Mouse (Mus musculus) spleen, adult 2 months (tissue): ENCODE measurements at regions not wholly inside any gene's neighbourhood (a gene's known extent, or its start where the extent isn't known, plus 50 kb on each side); places are given as distances from the start of the nearest gene placed in this dataset.

Source experiments
- CTCF ChIP-seq: fragments of 200-500 bp; IDR thresholded peaks from 2 replicates; pipeline ENCODE4 v1.5.1; 2011; ENCODE audit warnings: mild to moderate bottlenecking, inconsistent platforms; ENCODE audit not compliant: insufficient read depth, insufficient read length, insufficient replicate concordance; ENCODE audit errors: extremely low read depth
- POLR2A ChIP-seq: fragments of 200-500 bp; IDR thresholded peaks from 2 replicates; pipeline ENCODE4 v1.6.1; 2011; ENCODE audit warnings: low read depth, low read length, inconsistent platforms

DNA sequence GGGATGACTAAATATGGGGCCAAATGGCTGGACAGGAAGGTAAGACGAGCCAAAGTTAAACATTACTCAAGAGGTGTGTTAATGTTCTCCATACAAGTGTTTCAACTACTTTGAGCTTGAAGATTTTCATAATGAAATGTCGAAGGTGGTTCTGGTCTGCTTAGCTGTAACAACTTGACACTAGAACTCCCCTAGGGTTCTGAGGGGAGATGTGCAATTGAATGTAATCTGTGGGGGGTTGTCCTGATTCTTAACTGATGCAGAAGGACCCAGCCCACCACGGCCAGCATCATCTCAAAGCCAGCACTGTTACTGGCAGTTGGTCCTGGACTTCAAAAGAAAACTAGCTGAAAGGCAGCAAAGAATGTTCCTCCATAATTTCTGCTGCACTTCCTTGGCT is 55.3 kb downstream of the Gpr88 start:
- no peak for TF ChIP-seq CTCF
- TF ChIP-seq POLR2A, result no peak
